Mouse (Mus musculus) subcutaneous adipose tissue, adult 2 months (tissue): ENCODE measurements around the gene Dhrs11. TPM values are rescaled to one million over a fixed set of nuclear protein-coding genes. Genes with fewer than 3 reads are reported as not detected.

Source experiments
- polyA plus RNA-seq: library from polyadenylated mRNA; depleted of rRNA; stranded (reverse); fragments of >200 nt; gene quantifications from 2 replicates; pipeline ENCODE4 v1.2.3, GENCODE M21; 2012; ENCODE audit warnings: low replicate concordance; rRNA removed

Dhrs11 gene
- polyA plus RNA-seq, result 29.4 and 32.5 TPM in 2 replicates

GRCm38 (mm10) chr11:84828516-84829399 is at the start of gene Dhrs11:
TSS of gene Dhrs11 (minus strand) at chr11:84828994.

GRCm38 (mm10) chr11:84870337-84871043 is 41.7 kb upstream of the Dhrs11 start, which contains the start of gene Ggnbp2:
TSS of gene Ggnbp2 (minus strand) at chr11:84870817.

DNA sequence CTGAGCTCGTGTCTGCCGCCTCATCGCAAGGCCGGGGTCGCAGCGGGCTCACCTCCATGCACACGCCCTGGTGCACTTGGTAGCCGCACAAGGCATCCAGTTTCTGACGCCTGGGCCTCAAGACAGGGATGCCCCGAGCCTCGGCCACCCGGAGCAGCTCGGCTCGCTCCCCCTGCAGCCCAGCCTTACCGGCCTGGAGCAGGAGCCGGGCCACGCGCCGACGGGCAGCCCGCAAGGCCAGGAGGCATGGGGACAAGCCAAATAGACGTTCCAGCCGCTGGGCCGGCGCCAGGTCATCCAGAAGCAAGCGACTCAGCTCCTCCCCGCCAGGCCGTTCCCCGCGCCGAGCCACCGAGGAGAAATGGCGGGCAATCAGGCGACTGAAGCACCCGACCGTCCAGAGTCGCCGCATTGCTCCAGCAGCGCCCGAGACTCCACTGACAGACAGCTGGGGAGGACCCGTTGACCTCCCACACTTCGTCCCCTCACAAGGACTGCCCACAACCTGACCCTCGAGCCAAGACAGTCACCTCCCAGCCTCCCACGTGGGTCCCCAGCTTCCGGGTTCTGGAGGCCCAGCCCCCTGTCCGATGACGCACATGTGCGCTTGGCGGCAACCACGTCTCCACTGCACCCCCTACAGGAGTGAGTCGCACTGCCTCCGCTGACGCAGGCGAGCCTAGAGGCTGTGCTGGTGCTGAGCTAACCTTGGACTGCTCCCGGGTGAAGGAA is 9.7 kb downstream of the Dhrs11 start, which contains the start of gene Mrm1:
TSS of gene Mrm1 (minus strand) at position 555 of the 732 bp plus-strand sequence.

Other genes starting within 250 kb of the Dhrs11 start
- 9.6 and 13.7 TPM in 2 replicates for gene Mrm1, start 9.5 kb downstream of the Dhrs11 start, polyA plus RNA-seq
- gene Ggnbp2, start 41.8 kb upstream of the Dhrs11 start, polyA plus RNA-seq, result 38.1 and 54.2 TPM in 2 replicates
- gene Myo19, start 51.2 kb upstream of the Dhrs11 start, polyA plus RNA-seq, result 21.5 and 25.2 TPM in 2 replicates
- 4.0 and 4.4 TPM in 2 replicates for gene Pigw, start 51.3 kb upstream of the Dhrs11 start, polyA plus RNA-seq
- 15.0 and 17.2 TPM in 2 replicates for gene Znhit3, start 87.4 kb upstream of the Dhrs11 start, polyA plus RNA-seq
- 12.9 and 77.5 TPM in 2 replicates for gene Car4, start 128.8 kb upstream of the Dhrs11 start, polyA plus RNA-seq